Mouse (Mus musculus) 3134 (cell line): ENCODE measurements around the gene Acot6.

ENCODE experiments used
- DNase-seq: peaks from one replicate; pipeline ENCODE4 v3.0.0-alpha.2; 2011; ENCODE audit warnings: low spot score; ENCODE audit not compliant: insufficient read length; ENCODE audit errors: extremely low read depth

Acot6 gene

DNA sequence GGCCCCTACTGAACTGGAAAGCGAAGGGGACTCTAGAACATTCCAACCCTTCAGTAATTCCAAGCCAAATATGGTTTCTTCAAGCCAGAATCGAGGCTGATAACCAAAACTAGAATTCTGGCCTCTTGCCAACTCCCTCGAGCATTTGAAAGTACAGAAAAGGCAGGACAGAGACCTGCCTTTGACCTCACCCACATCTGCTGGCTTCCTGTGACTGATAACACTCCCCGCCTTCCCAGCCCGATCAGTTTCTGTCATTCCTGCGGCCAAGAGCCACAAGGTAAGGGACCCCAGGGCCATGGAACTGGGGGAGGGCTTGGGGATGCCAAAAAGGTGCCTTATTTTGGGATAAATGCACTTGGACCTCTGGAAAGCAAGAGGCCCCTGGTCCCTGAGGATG, 50.5 kb downstream of the Acot6 start:
- DNase-seq: no peak

- DNase-seq: no peak
Observed at GRCm38 (mm10) chr12:84151911-84152310, 51.5 kb downstream of the Acot6 start.

DNA sequence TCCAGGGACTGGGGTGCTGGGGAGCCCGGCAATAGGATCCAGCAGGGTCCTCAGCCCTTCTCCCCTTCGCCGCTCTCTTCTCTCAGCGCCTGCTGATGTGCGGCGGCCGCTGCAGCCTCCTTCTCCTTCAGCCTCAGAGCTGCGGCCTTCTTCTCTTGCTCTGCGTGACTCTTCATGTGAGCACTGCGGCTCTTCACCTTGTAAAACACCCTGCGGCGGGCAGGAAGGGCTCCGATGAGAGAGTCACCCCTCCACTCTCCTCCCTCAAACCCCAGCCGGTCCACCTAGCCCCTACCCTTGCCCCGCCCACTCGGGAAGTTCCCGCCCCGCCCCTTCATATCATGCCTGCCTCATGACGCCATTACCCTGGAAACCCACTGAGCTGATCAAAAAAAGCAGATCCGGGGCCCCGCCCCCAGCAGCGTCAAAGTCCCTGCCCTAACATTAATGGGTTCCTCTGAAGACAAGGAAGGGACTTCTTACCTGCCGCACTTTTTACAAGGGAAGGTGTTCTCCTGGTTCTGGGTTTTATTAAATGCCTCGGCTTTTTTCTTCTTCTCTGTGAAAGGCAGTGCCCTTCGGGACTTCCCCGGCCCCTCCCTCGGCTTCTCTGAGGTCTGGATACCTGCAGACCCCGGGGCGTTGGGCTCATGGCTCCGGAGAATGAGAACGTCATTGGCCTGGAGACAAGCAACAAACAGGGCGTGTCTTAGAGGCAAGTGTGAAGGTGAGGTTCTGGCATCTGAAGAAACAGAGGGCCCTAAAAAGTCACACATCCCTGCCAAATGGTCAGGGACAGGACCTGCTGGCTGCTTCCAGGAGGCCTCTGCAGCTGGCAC, 52.1 kb downstream of the Acot6 start:
- no peak for DNase-seq

DNA sequence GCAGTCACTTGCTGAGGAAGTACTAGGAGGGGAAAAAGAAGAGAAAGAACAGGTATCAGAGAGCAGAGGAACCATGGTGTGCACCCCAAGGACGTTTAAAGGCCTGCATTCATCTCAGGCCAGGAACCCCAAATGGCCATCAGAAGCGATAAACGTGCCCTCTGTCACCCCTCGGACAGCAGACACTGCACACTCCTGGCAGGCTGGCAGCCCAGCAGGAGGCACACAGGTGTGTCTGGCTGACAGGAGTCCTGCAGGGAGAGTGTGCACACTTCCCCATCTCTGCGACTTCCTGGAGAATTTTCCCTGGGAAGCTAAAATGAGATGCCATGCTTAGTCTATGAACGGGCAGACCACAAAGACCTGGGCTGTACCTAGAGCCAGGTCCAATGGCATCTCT, 53.0 kb downstream of the Acot6 start:
- DNase-seq: no peak

DNA sequence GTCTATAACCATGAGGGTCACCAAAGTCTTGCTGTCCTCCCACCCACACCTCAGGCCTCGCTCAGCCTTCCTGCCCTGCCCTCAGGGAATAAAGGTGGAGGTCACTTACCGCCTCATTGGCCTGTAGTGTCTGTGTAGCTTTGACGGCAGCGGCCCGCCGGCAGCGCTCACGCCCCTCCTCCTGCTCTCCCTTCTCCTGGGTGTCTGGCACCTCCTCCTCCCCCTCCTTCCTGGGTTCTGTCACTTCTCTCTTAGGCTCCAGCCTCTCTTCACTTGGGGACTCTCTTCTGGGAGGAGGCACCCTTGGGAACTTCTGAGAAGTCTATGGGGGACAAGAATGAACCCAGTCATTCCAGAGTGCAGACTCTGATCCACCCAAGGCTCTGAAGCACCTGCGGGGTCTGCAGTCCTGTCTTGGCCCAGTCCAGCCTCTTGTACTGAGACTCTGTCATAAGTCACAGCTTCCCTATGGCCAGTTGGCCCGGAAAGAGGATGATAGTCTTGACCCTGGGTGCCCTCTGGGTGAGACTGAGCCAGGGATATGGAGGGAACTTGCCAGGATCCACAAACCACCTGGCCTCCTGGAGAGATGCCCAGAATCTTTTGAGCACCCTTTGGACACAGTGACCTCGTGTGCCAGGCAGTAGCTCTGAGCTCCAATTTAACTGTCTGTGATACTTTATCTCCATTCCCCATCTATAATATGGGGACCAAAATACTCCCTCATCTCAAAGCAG, 54.5 kb downstream of the Acot6 start:
- DNase-seq: no peak

DNA sequence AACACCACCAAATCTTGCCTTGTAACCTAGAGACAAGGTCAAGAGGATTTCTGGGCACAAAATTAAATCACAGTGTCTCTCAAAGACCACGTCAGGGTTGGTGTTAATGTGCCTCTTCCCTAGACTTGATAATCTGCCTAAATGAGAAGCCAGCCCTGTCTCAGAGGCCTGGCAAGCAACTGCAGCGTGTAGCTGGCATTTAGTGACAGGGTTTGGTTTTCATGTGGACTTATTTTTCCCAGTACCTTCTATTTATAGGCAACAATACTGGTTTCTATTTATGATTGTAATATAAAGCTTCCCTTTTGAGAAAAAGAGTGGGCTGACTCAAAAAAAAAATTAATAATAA, 55.0 kb downstream of the Acot6 start:
- no peak for DNase-seq

- DNase-seq: no peak
Observed at GRCm38 (mm10) chr12:84156210-84156609, 55.8 kb downstream of the Acot6 start.

GRCm38 (mm10) chr12:84158156-84158555, 57.7 kb downstream of the Acot6 start:
- no peak for DNase-seq

- DNase-seq: no peak
Observed at GRCm38 (mm10) chr12:84160491-84160890, 60.0 kb downstream of the Acot6 start.
